Mouse (Mus musculus) frontal cortex, postnatal 14 days (tissue): Measurements from ENCODE around the gene H2afb2.

Experiments
- DNase-seq, 2 experiments: peaks; one replicate each; pipeline ENCODE4 v3.0.0; 2022; ENCODE audit warnings: low spot score in 2 of 2

H2afb2 gene

DNA sequence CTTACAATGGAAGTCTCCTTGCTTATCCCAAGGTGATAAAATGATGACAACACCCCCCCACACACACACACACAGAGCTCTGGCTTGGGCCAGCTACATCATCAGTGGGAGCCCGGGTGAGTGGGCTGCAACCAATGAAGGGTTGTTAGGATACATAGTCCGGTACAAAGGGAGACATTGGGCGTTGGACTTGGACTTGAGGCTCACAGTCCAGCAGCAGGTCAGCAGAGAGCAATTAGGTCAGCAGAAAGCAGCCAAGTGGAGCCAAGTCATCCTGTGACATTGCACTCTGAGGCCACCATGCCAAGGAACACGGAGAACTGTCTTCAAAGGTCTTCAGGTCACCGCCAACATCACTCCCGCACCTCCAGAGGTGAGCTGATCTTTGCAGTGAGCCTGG lies at the start of gene H2afb2:
H2afb2 (plus strand) TSS at position 301 of the 400 bp plus-strand sequence.
- no peak for DNase-seq
